8 mouse cellular contexts compared by ENCODE assay signal in genomic region chr1:171280250-171280915, GRCm38 (mm10). TPM values are rescaled to one million over a fixed set of nuclear protein-coding genes. Genes with fewer than 3 reads are reported as not detected.
DNase-seq lines count a peak whose midpoint lies in the region; ATAC-seq lines count a peak whose summit lies in the region.

No protein-coding gene starts in this region.

- peak; percentile 6 for ATAC-seq in megakaryocyte, adult 5-6 weeks (ENCODE audit: poor library complexity, severe bottlenecking)

- peak; percentile 45 for DNase-seq in adrenal gland, postnatal 10 days
- DNase-seq in adrenal gland, postnatal 25 days: no peak
- DNase-seq in thymus, postnatal 25 days: peak; percentile 13
- DNase-seq in thymus, postnatal 10 days (ENCODE audit: low spot score in 2 of 2): no peak
- peak; percentile 49 for DNase-seq in kidney, adult 18-20 months
- no peak for DNase-seq in frontal cortex, postnatal 25 days (ENCODE audit: low spot score in 2 of 2)
- no peak for DNase-seq in thymus, postnatal 14 days

RNA-seq across cellular contexts. Expression of gene Ppox, which starts 0.6 kb away (rescaled TPM):
- total RNA-seq in adrenal gland, postnatal 10 days (2021): 10 to 100 TPM; 30.8 to 43.8 TPM
- total RNA-seq in adrenal gland, postnatal 25 days (2021): 41.6 and 54.7 TPM in 2 replicates
- 26.5 and 27.4 TPM in 2 replicates for total RNA-seq in megakaryocyte, adult 5-6 weeks (2015)
- 14.5 and 18.0 TPM in 2 replicates for total RNA-seq in megakaryocyte, adult 5-6 weeks (2017)

RNA-seq across cellular contexts. Expression of gene Usp21, which starts 7.4 kb away (rescaled TPM):
- total RNA-seq in adrenal gland, postnatal 10 days (2021): 10 to 100 TPM; 31.8 to 40.2 TPM
- total RNA-seq in adrenal gland, postnatal 25 days (2021): 47.8 and 50.5 TPM in 2 replicates
- total RNA-seq in megakaryocyte, adult 5-6 weeks (2015): 41.1 and 41.9 TPM in 2 replicates
- total RNA-seq in megakaryocyte, adult 5-6 weeks (2017): 20.2 and 28.9 TPM in 2 replicates

RNA-seq across cellular contexts. Expression of gene B4galt3, which starts 10.3 kb away (rescaled TPM):
- total RNA-seq in adrenal gland, postnatal 10 days (2021): 10 to 100 TPM; 28.9 to 34.7 TPM
- 36.9 and 38.1 TPM in 2 replicates for total RNA-seq in adrenal gland, postnatal 25 days (2021)
- 17.8 and 20.4 TPM in 2 replicates for total RNA-seq in megakaryocyte, adult 5-6 weeks (2015)
- total RNA-seq in megakaryocyte, adult 5-6 weeks (2017): 28.5 and 33.5 TPM in 2 replicates

RNA-seq across cellular contexts. Expression of gene Ufc1, which starts 14.4 kb away (rescaled TPM):
- total RNA-seq in adrenal gland, postnatal 10 days (2021): 100 to 1,000 TPM; 145 to 153 TPM
- 132 and 151 TPM in 2 replicates for total RNA-seq in adrenal gland, postnatal 25 days (2021)
- 95.3 and 105 TPM in 2 replicates for total RNA-seq in megakaryocyte, adult 5-6 weeks (2015)
- total RNA-seq in megakaryocyte, adult 5-6 weeks (2017): 54.6 and 78.6 TPM in 2 replicates

RNA-seq across cellular contexts. Expression of gene Ndufs2, which starts 29.2 kb away (rescaled TPM):
- total RNA-seq in adrenal gland, postnatal 10 days (2021): 1,000 to 10,000 TPM in 1 of 2 experiments, 100 to 1,000 TPM in 1; 996 to 1,019 TPM
- total RNA-seq in adrenal gland, postnatal 25 days (2021): 565 and 662 TPM in 2 replicates
- total RNA-seq in megakaryocyte, adult 5-6 weeks (2015): 235 and 245 TPM in 2 replicates
- total RNA-seq in megakaryocyte, adult 5-6 weeks (2017): 276 and 306 TPM in 2 replicates

Comparison
In these comparisons a context has a peak if more than half of its experiments do, and no peak if none do; other contexts are left out.
1. DNase-seq: peak in adrenal gland, postnatal 10 days (single experiment), thymus, postnatal 25 days (single experiment) and kidney, adult 18-20 months (single experiment); none in adrenal gland, postnatal 25 days (single experiment), thymus, postnatal 10 days (0 of 2), frontal cortex, postnatal 25 days (0 of 2) and thymus, postnatal 14 days (single experiment).